Mouse (Mus musculus): ENCODE measurements around the gene Gnai3. TPM values are rescaled to one million over a fixed set of nuclear protein-coding genes. Genes with fewer than 3 reads are reported as not detected.

Gnai3 gene
- polyA plus RNA-seq, 1 experiment from 2014 or later = 177 TPM

GRCm38 (mm10) chr3:108140786-108141185, 5.2 kb downstream of the Gnai3 start:
- Histone ChIP-seq H3K9me3 (replicated peaks; ENCODE audit: control insufficient read depth, low read length) (no peaks in the 10 kb centered on the region), H3K4me1 (ENCODE audit: control insufficient read depth, insufficient read depth, low read length) (peaks cover 8% of the 10 kb centered on the region), H3K4me3 (replicated peaks; ENCODE audit: low read length) (no peak overlapping the region), H3K4me2 (ENCODE audit: low read depth, low read length) (no peak overlapping the region), H3K36me3 (ENCODE audit: control insufficient read depth, insufficient read depth, low read length) (0 out of 2 replicates have a peak, but pooled peaks cover 3% of the 10 kb centered on the region), H3K9ac (ENCODE audit: low read length) (no peak overlapping the region), H3K27ac (ENCODE audit: low read length) (no peak overlapping the region), H3K27me3 (ENCODE audit: control insufficient read depth, insufficient read depth, low read length) (no peaks in the 10 kb centered on the region)
- 79% methylated on average over 4 of the region's 4 CpGs for WGBS
- ATAC-seq (ENCODE audit: insufficient read depth, low FRiP score) = no peak

DNA sequence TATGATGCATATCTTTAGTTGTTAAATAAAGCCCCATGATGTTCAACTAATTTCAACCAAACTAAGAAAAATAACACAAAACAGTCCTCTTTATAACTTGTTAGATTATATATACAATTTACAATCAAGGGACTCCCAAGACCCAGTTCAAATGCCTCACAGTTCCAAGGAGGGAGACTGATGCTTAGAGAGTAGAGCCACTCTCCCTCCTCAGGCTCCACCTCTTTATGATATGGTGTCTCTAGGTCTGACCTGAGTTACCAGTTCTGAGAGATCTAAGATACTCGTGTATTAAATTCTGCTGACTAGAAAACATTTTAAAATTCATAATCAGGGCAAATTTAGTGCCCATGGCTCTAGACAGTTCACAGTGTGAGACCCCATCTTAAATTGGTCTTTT, 6.8 kb downstream of the Gnai3 start:
- no peaks in the 10 kb centered on the region for H3K27me3 ChIP-seq (ENCODE audit: control insufficient read depth, insufficient read depth, low read length)
- 63% methylated on average over 1 of the region's 1 CpGs for WGBS
- no peak for ATAC-seq (ENCODE audit: insufficient read depth, low FRiP score)

DNA sequence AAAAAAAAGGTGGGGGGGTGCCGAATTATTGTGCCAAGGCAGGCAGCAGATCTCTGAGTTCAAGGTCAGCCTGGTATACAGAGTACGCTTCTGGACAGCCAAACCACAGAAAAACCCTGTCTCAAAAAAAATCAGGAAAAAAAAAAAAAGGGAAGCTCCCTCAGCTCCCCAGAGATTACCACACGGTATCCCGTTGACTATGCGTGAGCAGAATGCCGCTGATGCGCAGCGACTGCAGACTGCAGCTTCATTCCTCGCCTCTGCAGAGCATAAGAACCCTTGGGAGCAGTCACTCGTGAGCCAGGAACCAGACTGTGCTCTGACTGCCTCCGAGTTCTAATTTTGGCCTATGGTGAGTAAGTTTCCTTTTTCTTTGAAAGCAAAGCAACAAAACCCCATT, 11.2 kb downstream of the Gnai3 start:
- Histone ChIP-seq H3K27me3 (ENCODE audit: control insufficient read depth, insufficient read depth, low read length) (no peaks in the 10 kb centered on the region), H3K4me2 (ENCODE audit: low read depth, low read length) (no peak overlapping the region), H3K4me1 (ENCODE audit: control insufficient read depth, insufficient read depth, low read length) (peaks cover 17% of the 10 kb centered on the region), H3K27ac (ENCODE audit: low read length) (no peak overlapping the region), H3K4me3 (replicated peaks; ENCODE audit: low read length) (no peak overlapping the region), H3K9ac (ENCODE audit: low read length) (no peak overlapping the region), H3K36me3 (ENCODE audit: control insufficient read depth, insufficient read depth, low read length) (0 out of 2 replicates have a peak, but pooled peaks cover 3% of the 10 kb centered on the region), H3K9me3 (replicated peaks; ENCODE audit: control insufficient read depth, low read length) (no peaks in the 10 kb centered on the region)
- 82% methylated on average over 11 of the region's 11 CpGs for WGBS
- ATAC-seq (ENCODE audit: insufficient read depth, low FRiP score) = no peak

More for the DNA sequence above, 6.8 kb downstream of the Gnai3 start:
- H3K4me2 ChIP-seq (ENCODE audit: low read depth, low read length) = no peak overlapping the region
- no peak overlapping the region for H3K9ac ChIP-seq (ENCODE audit: low read length)
- 0 out of 2 replicates have a peak, but pooled peaks cover 3% of the 10 kb centered on the region for H3K36me3 ChIP-seq (ENCODE audit: control insufficient read depth, insufficient read depth, low read length)
- no peak overlapping the region for H3K27ac ChIP-seq (ENCODE audit: low read length)
- no peaks in the 10 kb centered on the region for H3K9me3 ChIP-seq (replicated peaks; ENCODE audit: control insufficient read depth, low read length)
- H3K4me1 ChIP-seq (ENCODE audit: control insufficient read depth, insufficient read depth, low read length) = no peaks in the 10 kb centered on the region
- H3K4me3 ChIP-seq (replicated peaks; ENCODE audit: low read length) = no peak overlapping the region

GRCm38 (mm10) chr3:108132484-108132883, 13.5 kb downstream of the Gnai3 start:
- Histone ChIP-seq H3K36me3 (ENCODE audit: control insufficient read depth, insufficient read depth, low read length) (0 out of 2 replicates have a peak, but pooled peaks cover 2% of the 10 kb centered on the region), H3K27ac (ENCODE audit: low read length) (peak overlapping the region; percentile 64; the same call in 1 of the 2 replicates), H3K4me3 (replicated peaks; ENCODE audit: low read length) (no peak overlapping the region), H3K27me3 (ENCODE audit: control insufficient read depth, insufficient read depth, low read length) (no peaks in the 10 kb centered on the region), H3K9me3 (replicated peaks; ENCODE audit: control insufficient read depth, low read length) (no peaks in the 10 kb centered on the region), H3K4me2 (ENCODE audit: low read depth, low read length) (no peak overlapping the region), H3K9ac (ENCODE audit: low read length) (no peak overlapping the region), H3K4me1 (ENCODE audit: control insufficient read depth, insufficient read depth, low read length) (peaks cover 17% of the 10 kb centered on the region)
- no peak for ATAC-seq (ENCODE audit: insufficient read depth, low FRiP score)
- 87% methylated on average over 1 of the region's 1 CpGs for WGBS

DNA sequence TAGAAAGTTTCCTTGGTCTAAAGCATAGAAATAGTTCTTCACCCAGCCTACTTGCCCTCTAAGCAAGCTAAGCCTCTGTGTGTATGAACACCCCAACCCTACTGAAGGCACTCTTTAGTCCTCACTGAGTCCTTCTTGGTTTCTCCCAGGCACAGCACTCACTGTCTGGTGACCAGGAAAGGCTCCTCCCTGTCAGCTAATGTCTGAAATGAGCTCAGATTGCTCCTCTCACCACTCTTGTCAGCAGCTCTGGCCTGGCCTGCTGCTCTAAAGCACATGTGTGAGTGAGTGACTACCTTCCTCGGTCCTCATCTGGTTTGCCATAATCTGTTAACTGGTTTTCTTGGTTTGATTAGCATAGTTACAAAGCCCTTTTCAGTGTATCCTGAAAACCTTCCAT, 14.1 kb downstream of the Gnai3 start:
- Histone ChIP-seq H3K9me3 (replicated peaks; ENCODE audit: control insufficient read depth, low read length) (no peaks in the 10 kb centered on the region), H3K4me1 (ENCODE audit: control insufficient read depth, insufficient read depth, low read length) (peaks cover 17% of the 10 kb centered on the region), H3K36me3 (ENCODE audit: control insufficient read depth, insufficient read depth, low read length) (no peaks in the 10 kb centered on the region), H3K27ac (ENCODE audit: low read length) (peak overlapping the region; percentile 64), H3K4me3 (replicated peaks; ENCODE audit: low read length) (no peak overlapping the region), H3K9ac (ENCODE audit: low read length) (no peak overlapping the region), H3K27me3 (ENCODE audit: control insufficient read depth, insufficient read depth, low read length) (no peaks in the 10 kb centered on the region), H3K4me2 (ENCODE audit: low read depth, low read length) (no peak overlapping the region)
- ATAC-seq (ENCODE audit: insufficient read depth, low FRiP score) = no peak
- WGBS = 70% methylated on average over 1 of the region's 1 CpGs

DNA sequence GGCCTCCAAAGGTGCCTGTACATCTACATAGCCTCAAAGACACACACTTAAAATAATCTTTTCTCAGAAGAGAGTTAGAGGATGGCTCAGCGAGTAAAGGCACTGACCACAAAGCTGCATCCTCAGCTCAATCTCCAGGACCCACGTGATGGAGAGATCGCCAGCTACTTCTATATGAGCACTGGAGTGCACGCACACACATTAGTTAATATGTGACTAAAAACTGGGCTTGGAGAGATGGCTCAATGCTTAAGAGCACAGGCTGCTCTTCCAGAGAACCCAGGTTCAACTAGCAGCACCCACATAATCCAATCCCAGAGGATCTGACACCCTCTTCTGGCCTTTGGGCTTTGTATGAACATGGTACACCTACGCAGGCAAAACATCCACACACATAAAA, 14.7 kb downstream of the Gnai3 start:
- Histone ChIP-seq H3K36me3 (ENCODE audit: control insufficient read depth, insufficient read depth, low read length) (no peaks in the 10 kb centered on the region), H3K27ac (ENCODE audit: low read length) (peak overlapping the region; percentile 57)
- ATAC-seq (ENCODE audit: insufficient read depth, low FRiP score) = peak; percentile 47; the same call in 1 of the 2 replicates

DNA sequence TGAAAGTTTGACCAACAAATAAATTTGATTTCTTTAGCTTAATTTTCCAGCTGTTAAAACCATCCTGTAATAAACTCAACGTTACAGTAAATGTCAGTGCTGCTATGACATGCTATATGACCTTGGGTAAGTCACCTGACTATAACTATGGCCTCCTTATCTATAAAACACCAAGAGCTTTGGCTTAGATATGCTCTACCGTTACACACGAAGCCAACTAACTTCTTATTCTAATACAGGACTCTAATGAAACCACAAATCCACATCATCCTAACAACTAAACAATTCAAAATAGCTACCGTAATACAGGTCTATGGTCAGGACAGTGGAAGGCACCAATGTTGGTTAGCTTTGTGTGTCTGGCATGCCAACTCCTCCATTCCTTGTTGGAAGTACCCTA, 16.1 kb downstream of the Gnai3 start:
- H3K27ac ChIP-seq (ENCODE audit: low read length) = no peak overlapping the region
- no peak overlapping the region for H3K9ac ChIP-seq (ENCODE audit: low read length)
- WGBS = 79% methylated on average over 4 of the region's 4 CpGs
- ATAC-seq (ENCODE audit: insufficient read depth, low FRiP score) = no peak
- no peak overlapping the region for H3K4me3 ChIP-seq (replicated peaks; ENCODE audit: low read length)
- peaks cover 17% of the 10 kb centered on the region for H3K4me1 ChIP-seq (ENCODE audit: control insufficient read depth, insufficient read depth, low read length)
- no peaks in the 10 kb centered on the region for H3K27me3 ChIP-seq (ENCODE audit: control insufficient read depth, insufficient read depth, low read length)
- H3K36me3 ChIP-seq (ENCODE audit: control insufficient read depth, insufficient read depth, low read length) = no peaks in the 10 kb centered on the region
- no peaks in the 10 kb centered on the region for H3K9me3 ChIP-seq (replicated peaks; ENCODE audit: control insufficient read depth, low read length)
- H3K4me2 ChIP-seq (ENCODE audit: low read depth, low read length) = no peak overlapping the region

More for the DNA sequence above, 14.7 kb downstream of the Gnai3 start:
- 79% methylated on average over 5 of the region's 5 CpGs for WGBS
- no peak overlapping the region for H3K4me2 ChIP-seq (ENCODE audit: low read depth, low read length)
- peaks cover 17% of the 10 kb centered on the region for H3K4me1 ChIP-seq (ENCODE audit: control insufficient read depth, insufficient read depth, low read length)
- H3K9me3 ChIP-seq (replicated peaks; ENCODE audit: control insufficient read depth, low read length) = no peaks in the 10 kb centered on the region
- H3K27me3 ChIP-seq (ENCODE audit: control insufficient read depth, insufficient read depth, low read length) = no peaks in the 10 kb centered on the region
- no peak overlapping the region for H3K9ac ChIP-seq (ENCODE audit: low read length)
- no peak overlapping the region for H3K4me3 ChIP-seq (replicated peaks; ENCODE audit: low read length)

GRCm38 (mm10) chr3:108129367-108129766, 16.6 kb downstream of the Gnai3 start:
- ATAC-seq (ENCODE audit: insufficient read depth, low FRiP score) = no peak
- Histone ChIP-seq H3K4me3 (replicated peaks; ENCODE audit: low read length) (no peak overlapping the region), H3K27ac (ENCODE audit: low read length) (no peak overlapping the region), H3K36me3 (ENCODE audit: control insufficient read depth, insufficient read depth, low read length) (no peaks in the 10 kb centered on the region), H3K4me2 (ENCODE audit: low read depth, low read length) (no peak overlapping the region), H3K9me3 (replicated peaks; ENCODE audit: control insufficient read depth, low read length) (no peaks in the 10 kb centered on the region), H3K4me1 (ENCODE audit: control insufficient read depth, insufficient read depth, low read length) (peaks cover 17% of the 10 kb centered on the region), H3K27me3 (ENCODE audit: control insufficient read depth, insufficient read depth, low read length) (no peaks in the 10 kb centered on the region), H3K9ac (ENCODE audit: low read length) (no peak overlapping the region)
- 81% methylated on average over 4 of the region's 4 CpGs for WGBS

GRCm38 (mm10) chr3:108128520-108128919, 17.4 kb downstream of the Gnai3 start:
- Histone ChIP-seq H3K4me2 (ENCODE audit: low read depth, low read length) (no peak overlapping the region), H3K36me3 (ENCODE audit: control insufficient read depth, insufficient read depth, low read length) (no peaks in the 10 kb centered on the region), H3K4me1 (ENCODE audit: control insufficient read depth, insufficient read depth, low read length) (peaks cover 17% of the 10 kb centered on the region), H3K9me3 (replicated peaks; ENCODE audit: control insufficient read depth, low read length) (no peaks in the 10 kb centered on the region), H3K9ac (ENCODE audit: low read length) (no peak overlapping the region), H3K27ac (ENCODE audit: low read length) (no peak overlapping the region), H3K27me3 (ENCODE audit: control insufficient read depth, insufficient read depth, low read length) (no peaks in the 10 kb centered on the region), H3K4me3 (replicated peaks; ENCODE audit: low read length) (no peak overlapping the region)
- 67% methylated on average over 5 of the region's 5 CpGs for WGBS
- ATAC-seq (ENCODE audit: insufficient read depth, low FRiP score) = no peak

All from stomach, embryonic 16.5 days (tissue).